Mouse (Mus musculus) limb, embryonic 15.5 days (tissue): ENCODE data around the gene Nuak2. TPM values are rescaled to one million over a fixed set of nuclear protein-coding genes. Genes with fewer than 3 reads are reported as not detected.

Experiments
- ATAC-seq: fragments of 200-750 bp; cut with Nextera tagmentation; 2 replicates; pipeline ENCODE4 v1.8.0; 2017; ENCODE audit warnings: low read depth, moderate TSS enrichment; ENCODE audit not compliant: insufficient number of reproducible peaks, low FRiP score, low TSS enrichment
- H3K27ac ChIP-seq: fragments of 300-500 bp; sonication (generic); 2 replicates; pipeline ENCODE4 v1.5.1; 2015; ENCODE audit warnings: moderate library complexity, mild to moderate bottlenecking, inconsistent platforms
- H3K27me3 ChIP-seq: fragments of 300-500 bp; sonication (generic); 2 replicates; pipeline ENCODE4 v1.6.1; 2015; ENCODE audit warnings: inconsistent platforms
- H3K36me3 ChIP-seq: fragments of 300-500 bp; sonication (generic); 2 replicates; pipeline ENCODE4 v1.6.1; 2015; ENCODE audit warnings: inconsistent platforms
- H3K4me1 ChIP-seq: fragments of 300-500 bp; sonication (generic); 2 replicates; pipeline ENCODE4 v1.6.1; 2015; ENCODE audit warnings: inconsistent platforms
- H3K4me2 ChIP-seq: fragments of 300-500 bp; sonication (generic); 2 replicates; pipeline ENCODE4 v1.6.1; 2015; ENCODE audit warnings: mild to moderate bottlenecking, inconsistent platforms
- H3K4me3 ChIP-seq: fragments of 300-500 bp; sonication (generic); 2 replicates; pipeline ENCODE4 v1.5.1; 2015; ENCODE audit warnings: mild to moderate bottlenecking, inconsistent platforms
- H3K9ac ChIP-seq: fragments of 300-500 bp; sonication (generic); 2 replicates; pipeline ENCODE4 v1.6.1; 2015; ENCODE audit warnings: inconsistent platforms
- H3K9me3 ChIP-seq: fragments of 300-500 bp; sonication (generic); 2 replicates; pipeline ENCODE4 v1.6.1; 2016; ENCODE audit warnings: inconsistent platforms
- WGBS: fragments of 180-500 bp; shearing (Covaris S2); methylation state at CpG from one replicate; pipeline ENCODE4 v1.1.7; 2015; 5-methylcytosine and 5-hydroxymethylcytosine counted together
- polyA plus RNA-seq: library from polyadenylated mRNA; unstranded; fragments of >200 nt; fragmentation: Nextera tagmentation; extraction: Ambion mirVana; gene quantifications from 2 replicates; pipeline ENCODE4 v1.2.1, GENCODE M21; 2015

The Nuak2 gene
- polyA plus RNA-seq, 1 experiment from 2014 or later: 6.9 TPM

DNA sequence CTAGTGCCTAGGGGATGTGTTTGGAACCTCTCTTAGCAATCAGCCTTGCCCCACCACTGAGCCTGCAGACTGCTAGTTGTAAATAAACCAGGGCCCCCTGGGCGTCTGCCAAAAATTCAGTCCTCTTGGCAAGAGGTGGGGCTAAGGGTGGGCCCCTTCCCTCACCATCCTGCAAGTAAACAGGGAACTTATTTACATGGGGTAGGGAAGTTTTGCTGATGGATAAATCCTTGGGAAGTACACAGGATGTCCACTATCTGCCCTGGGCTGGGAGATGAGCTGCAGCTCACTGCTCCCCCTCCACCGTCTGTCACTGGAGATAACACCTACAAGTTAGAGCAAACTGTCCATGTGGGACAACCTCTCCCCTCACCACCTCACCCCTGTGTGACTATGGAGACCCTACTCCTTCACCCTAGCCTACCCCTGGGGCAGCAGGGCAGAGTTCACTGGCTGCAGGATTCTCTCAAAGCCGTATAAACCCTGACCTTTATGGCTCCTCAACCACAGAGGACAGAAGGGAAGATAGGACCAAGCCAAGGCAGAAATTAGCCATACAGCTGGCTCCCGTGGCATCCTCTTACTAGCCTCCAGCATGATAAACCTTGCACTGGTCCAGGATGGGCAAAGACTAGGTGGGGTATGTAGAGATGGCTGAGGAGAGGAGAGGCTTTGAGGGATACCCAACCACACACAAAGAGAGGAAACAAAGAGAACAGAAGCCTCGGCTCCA is 58.4 kb downstream of the Nuak2 start:
- no peak overlapping the region for H3K4me2 ChIP-seq
- peak overlapping the region; percentile 22; the same call in 1 of the 2 replicates for H3K27ac ChIP-seq
- H3K36me3 ChIP-seq: peaks cover 27% of the 10 kb centered on the region
- no peak overlapping the region for H3K4me3 ChIP-seq
- no peaks in the 10 kb centered on the region for H3K27me3 ChIP-seq
- H3K9ac ChIP-seq: no peak overlapping the region
- peaks cover 54% of the 10 kb centered on the region for H3K4me1 ChIP-seq
- H3K9me3 ChIP-seq: no peaks in the 10 kb centered on the region
- WGBS: 33% methylated on average over 5 of the region's 5 CpGs
- ATAC-seq: 0 out of 2 replicates have a peak, but pooled peaks have one; percentile 17

- no peak overlapping the region for H3K9ac ChIP-seq
- H3K27ac ChIP-seq: 0 out of 2 replicates have a peak overlapping the region, but pooled peaks have one; percentile 17
- H3K4me2 ChIP-seq: no peak overlapping the region
- H3K9me3 ChIP-seq: no peaks in the 10 kb centered on the region
- H3K36me3 ChIP-seq: peaks cover 26% of the 10 kb centered on the region
- no peak for ATAC-seq
- H3K4me3 ChIP-seq: no peak overlapping the region
- peaks cover 54% of the 10 kb centered on the region for H3K4me1 ChIP-seq
- 59% methylated on average over 3 of the region's 3 CpGs for WGBS
- no peaks in the 10 kb centered on the region for H3K27me3 ChIP-seq
These were observed 58.9 kb downstream of the Nuak2 start for GRCm38 (mm10) chr1:132374873-132375244.

DNA sequence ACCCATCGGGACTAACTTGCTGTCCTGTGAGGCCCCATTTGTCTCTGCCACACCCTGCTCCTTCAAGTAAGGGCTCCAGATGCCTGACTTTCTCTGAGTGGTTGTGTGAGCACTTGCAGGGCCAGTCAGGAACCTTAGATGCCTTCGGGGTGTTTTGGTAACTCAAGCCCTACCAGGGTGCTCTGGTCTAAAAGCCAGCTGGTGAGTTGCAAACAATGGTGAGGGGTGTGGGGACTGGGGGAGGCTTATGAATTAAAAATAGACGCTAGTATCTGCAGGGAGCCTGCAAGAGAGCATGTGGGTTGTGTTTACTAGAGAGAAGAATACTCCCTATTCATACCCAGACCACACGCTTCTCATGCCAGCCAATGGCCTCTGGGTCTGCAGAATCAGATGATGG is 59.3 kb downstream of the Nuak2 start:
- ATAC-seq: no peak
- H3K4me3 ChIP-seq: no peak overlapping the region
- 0 out of 2 replicates have a peak overlapping the region, but pooled peaks have one; percentile 17 for H3K27ac ChIP-seq
- H3K36me3 ChIP-seq: peaks cover 30% of the 10 kb centered on the region
- no peaks in the 10 kb centered on the region for H3K9me3 ChIP-seq
- H3K4me1 ChIP-seq: peaks cover 54% of the 10 kb centered on the region
- H3K27me3 ChIP-seq: no peaks in the 10 kb centered on the region
- H3K9ac ChIP-seq: no peak overlapping the region
- H3K4me2 ChIP-seq: no peak overlapping the region
- 26% methylated on average over 4 of the region's 4 CpGs for WGBS

- peak overlapping the region; percentile 40; the same call in 1 of the 2 replicates for H3K27ac ChIP-seq
- no peak overlapping the region for H3K4me2 ChIP-seq
- H3K9me3 ChIP-seq: no peaks in the 10 kb centered on the region
- no peak overlapping the region for H3K9ac ChIP-seq
- no peak overlapping the region for H3K4me3 ChIP-seq
- ATAC-seq: no peak
- peaks cover 53% of the 10 kb centered on the region for H3K4me1 ChIP-seq
- H3K27me3 ChIP-seq: no peaks in the 10 kb centered on the region
- WGBS: 48% methylated on average over 8 of the region's 8 CpGs
- peaks cover 23% of the 10 kb centered on the region for H3K36me3 ChIP-seq
These were observed 60.5 kb downstream of the Nuak2 start for GRCm38 (mm10) chr1:132376211-132377054.

DNA sequence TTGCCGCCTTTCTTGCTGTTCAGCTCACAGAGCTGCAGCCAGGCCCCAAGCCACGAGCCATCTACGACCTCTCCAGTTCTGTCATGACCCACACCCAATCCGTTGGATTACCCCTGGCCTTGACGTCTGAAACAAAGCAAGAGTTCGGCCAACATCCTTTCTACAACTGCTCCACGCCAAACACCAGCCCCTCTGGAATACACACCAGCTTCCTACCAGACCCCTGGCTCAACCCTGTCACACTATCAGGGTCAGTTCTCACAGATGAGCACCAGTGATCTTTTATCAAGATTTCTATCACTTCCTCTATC is 61.1 kb downstream of the Nuak2 start:
- no peak overlapping the region for H3K9ac ChIP-seq
- 56% methylated on average over 7 of the region's 7 CpGs for WGBS
- no peak for ATAC-seq
- no peak overlapping the region for H3K4me3 ChIP-seq
- H3K4me2 ChIP-seq: no peak overlapping the region
- peaks cover 24% of the 10 kb centered on the region for H3K36me3 ChIP-seq
- H3K27ac ChIP-seq: peak overlapping the region; percentile 40; the same call in 1 of the 2 replicates
- no peaks in the 10 kb centered on the region for H3K9me3 ChIP-seq
- peaks cover 50% of the 10 kb centered on the region for H3K4me1 ChIP-seq
- H3K27me3 ChIP-seq: no peaks in the 10 kb centered on the region

- no peaks in the 10 kb centered on the region for H3K27me3 ChIP-seq
- H3K4me3 ChIP-seq: no peak overlapping the region
- no peak overlapping the region for H3K9ac ChIP-seq
- peaks cover 23% of the 10 kb centered on the region for H3K36me3 ChIP-seq
- H3K4me2 ChIP-seq: no peak overlapping the region
- peaks cover 47% of the 10 kb centered on the region for H3K4me1 ChIP-seq
- no peak for ATAC-seq
- no peak overlapping the region for H3K27ac ChIP-seq
- WGBS: 69% methylated on average over 3 of the region's 3 CpGs
- H3K9me3 ChIP-seq: no peaks in the 10 kb centered on the region
These were observed 61.9 kb downstream of the Nuak2 start for GRCm38 (mm10) chr1:132377811-132378210.

GRCm38 (mm10) chr1:132380550-132381100 is 64.7 kb downstream of the Nuak2 start:
- H3K4me1 ChIP-seq: peaks cover 30% of the 10 kb centered on the region
- H3K9ac ChIP-seq: no peak overlapping the region
- H3K9me3 ChIP-seq: no peaks in the 10 kb centered on the region
- H3K36me3 ChIP-seq: peaks cover 20% of the 10 kb centered on the region
- no peaks in the 10 kb centered on the region for H3K27me3 ChIP-seq
- H3K4me3 ChIP-seq: no peak overlapping the region
- no peak overlapping the region for H3K27ac ChIP-seq
- H3K4me2 ChIP-seq: no peak overlapping the region
- no peak; the same call in 1 of the 2 replicates for ATAC-seq
- WGBS: 87% methylated on average over 27 of the region's 27 CpGs

GRCm38 (mm10) chr1:132381929-132382328 is 66.0 kb downstream of the Nuak2 start:
- ATAC-seq: no peak
- WGBS: 79% methylated on average over 10 of the region's 10 CpGs

More at GRCm38 (mm10) chr1:132381929-132382328, 66.0 kb downstream of the Nuak2 start:
- Histone ChIP-seq H3K4me2 (no peak overlapping the region), H3K9ac (no peak overlapping the region), H3K4me1 (peaks cover 26% of the 10 kb centered on the region), H3K27ac (no peak overlapping the region), H3K36me3 (peaks cover 20% of the 10 kb centered on the region), H3K9me3 (no peaks in the 10 kb centered on the region), H3K4me3 (no peak overlapping the region), H3K27me3 (no peaks in the 10 kb centered on the region)

Other genes starting within 250 kb of the Nuak2 start
- gene Mfsd4a, start 248.1 kb upstream of the Nuak2 start, polyA plus RNA-seq: 11.7 and 14.7 TPM in 2 replicates
- 1.4 and 2.7 TPM in 2 replicates for gene Cdk18, start 176.4 kb upstream of the Nuak2 start, polyA plus RNA-seq
- 0.29 and 0.56 TPM in 2 replicates for gene Lemd1, start 124.7 kb upstream of the Nuak2 start, polyA plus RNA-seq
- 0.12 and 0.25 TPM in 2 replicates for gene AC124108.1, start 124.7 kb upstream of the Nuak2 start, polyA plus RNA-seq
- gene Gm10188, start 86.4 kb upstream of the Nuak2 start, polyA plus RNA-seq: not detected in 2 replicates
- gene Klhdc8a, start 17.5 kb upstream of the Nuak2 start, polyA plus RNA-seq: 0.13 and 0.15 TPM in 2 replicates
- gene Tmcc2, start 75.2 kb downstream of the Nuak2 start, polyA plus RNA-seq: 7.3 and 9.9 TPM in 2 replicates
- gene Dstyk, start 101.4 kb downstream of the Nuak2 start, polyA plus RNA-seq: 13.7 and 16.5 TPM in 2 replicates
- gene Rbbp5, start 161.2 kb downstream of the Nuak2 start, polyA plus RNA-seq: 40.1 and 41.5 TPM in 2 replicates
- 1.3 TPM in 2 replicates for gene Tmem81, start 190.1 kb downstream of the Nuak2 start, polyA plus RNA-seq
- 0.20 and 0.35 TPM in 2 replicates for gene Cntn2, start 227.1 kb downstream of the Nuak2 start, polyA plus RNA-seq